27 mouse cellular contexts compared by ENCODE assay signal in genomic region chr4:132299849-132300248, GRCm38 (mm10). TPM values are rescaled to one million over a fixed set of nuclear protein-coding genes. Genes with fewer than 3 reads are reported as not detected.
"Had no signal": no experiment of that assay in that cellular context is flagged by ENCODE, and none has a peak within 500 bp of the region (broad histone marks: within the 10 kb centered on the region; RNA-seq: fewer than 3 reads in every experiment).

No protein-coding gene starts in this region.

- H3K36me3 ChIP-seq: embryonic facial prominence, embryonic 12.5 days; embryonic facial prominence, embryonic 13.5 days; embryonic facial prominence, embryonic 15.5 days; forebrain, embryonic 12.5 days; forebrain, embryonic 15.5 days had no signal

- H3K9me3 ChIP-seq: embryonic facial prominence, embryonic 10.5 days; embryonic facial prominence, embryonic 12.5 days; embryonic facial prominence, embryonic 13.5 days; embryonic facial prominence, embryonic 15.5 days; forebrain, embryonic 10.5 days; forebrain, embryonic 12.5 days; forebrain, embryonic 13.5 days; forebrain, embryonic 15.5 days had no signal

- H3K9ac ChIP-seq: embryonic facial prominence, embryonic 12.5 days; embryonic facial prominence, embryonic 13.5 days; embryonic facial prominence, embryonic 15.5 days; forebrain, embryonic 12.5 days; forebrain, embryonic 13.5 days; forebrain, embryonic 15.5 days; forebrain, postnatal 0 days had no signal

- H3K27me3 ChIP-seq: embryonic facial prominence, embryonic 12.5 days; embryonic facial prominence, embryonic 13.5 days; embryonic facial prominence, embryonic 15.5 days; forebrain, embryonic 12.5 days; forebrain, embryonic 13.5 days; forebrain, embryonic 15.5 days had no signal

- H3K27ac ChIP-seq: embryonic facial prominence, embryonic 10.5 days; embryonic facial prominence, embryonic 12.5 days; embryonic facial prominence, embryonic 13.5 days; embryonic facial prominence, embryonic 15.5 days; forebrain, embryonic 10.5 days; forebrain, embryonic 12.5 days; forebrain, embryonic 13.5 days; forebrain, embryonic 15.5 days; gastrocnemius, adult 2 months; heart, adult 2 months had no signal

- DNase-seq: cerebellum, adult 9-10 months; cerebellum, adult 9-11 months; cerebellum, postnatal 10 days; cerebellum, postnatal 14 days; cerebellum, postnatal 25 days; cerebellum, postnatal 36 days; embryo, embryonic 11 days; forebrain, postnatal 0 days; gastrocnemius, adult 2 months; gastrocnemius, postnatal 10 days; gastrocnemius, postnatal 14 days; gastrocnemius, postnatal 25 days; gastrocnemius, postnatal 36 days; heart, adult 11 months; heart, adult 18-20 months; heart, adult 2 months had no signal

- H3K4me2 ChIP-seq: embryonic facial prominence, embryonic 12.5 days; embryonic facial prominence, embryonic 13.5 days; embryonic facial prominence, embryonic 15.5 days; forebrain, embryonic 12.5 days; forebrain, embryonic 13.5 days; forebrain, embryonic 15.5 days had no signal

- H3K4me3 ChIP-seq: embryonic facial prominence, embryonic 10.5 days; embryonic facial prominence, embryonic 12.5 days; embryonic facial prominence, embryonic 13.5 days; embryonic facial prominence, embryonic 15.5 days; erythroblast, embryonic 14.5 days; forebrain, embryonic 10.5 days; forebrain, embryonic 12.5 days; forebrain, embryonic 13.5 days; forebrain, embryonic 15.5 days; gastrocnemius, adult 2 months; heart, adult 2 months had no signal

RNA-seq across cellular contexts. Expression of gene Rab42, which starts 3.3 kb away (rescaled TPM):
- total RNA-seq: common myeloid progenitor, adult 5-6 weeks; gastrocnemius, postnatal 36 days; granulocyte monocyte progenitor cell, adult 5-6 weeks had no signal
